Mouse (Mus musculus): ENCODE data around the gene Atp2a2.
"Not testable (repeated sequence)": the region's sequence is repeated elsewhere in the genome, so short reads cannot be mapped to it uniquely, and the experiment has no call there.

Gene Atp2a2

GRCm38 (mm10) chr5:122493035-122493434, 9.0 kb downstream of the Atp2a2 start:
- no peak for DNase-seq

GRCm38 (mm10) chr5:122491385-122491784, 10.6 kb downstream of the Atp2a2 start:
- no peak for DNase-seq

DNA sequence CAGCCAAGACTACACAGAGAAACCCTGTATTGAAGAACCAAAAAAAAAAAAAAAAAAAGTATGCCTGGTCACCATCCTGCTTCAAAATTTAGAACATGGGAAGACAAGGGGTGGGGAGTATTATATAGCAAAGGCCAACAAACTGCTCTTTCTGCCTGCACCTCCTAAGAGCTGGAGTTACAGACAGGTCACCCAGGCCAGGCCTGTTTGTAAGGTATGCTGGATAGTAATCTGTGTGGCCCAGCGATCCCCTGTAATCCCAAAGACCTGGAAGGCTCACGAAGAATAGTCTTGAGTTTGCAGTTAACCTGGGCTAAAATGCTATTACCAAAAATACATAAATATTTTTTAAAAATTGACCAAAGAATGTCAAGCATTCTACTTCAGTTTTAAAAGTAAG, 11.9 kb downstream of the Atp2a2 start:
- no peak for DNase-seq

DNA sequence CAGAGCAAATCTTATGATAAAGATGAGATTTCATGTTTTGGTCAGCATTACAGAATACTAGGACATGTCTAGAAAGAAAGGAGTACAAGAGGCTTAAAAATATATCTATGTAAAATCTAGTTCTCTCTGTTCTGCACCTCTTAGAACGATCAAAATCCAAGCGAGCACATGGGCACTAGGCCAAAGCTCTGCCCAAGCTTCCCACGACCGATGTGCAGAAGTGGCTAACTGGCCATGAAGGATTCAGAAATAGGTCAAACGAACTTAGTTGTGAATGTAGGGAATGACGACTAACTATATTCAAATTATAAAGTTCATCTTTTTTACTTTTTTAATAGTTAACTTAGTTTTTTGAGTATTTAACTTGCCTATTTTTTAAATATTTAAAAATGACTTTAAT, 14.2 kb downstream of the Atp2a2 start:
- peak; percentile 44 to 47 for DNase-seq

- not testable (repeated sequence) for DNase-seq
These were observed 15.8 kb downstream of the Atp2a2 start for GRCm38 (mm10) chr5:122486243-122486642.

DNA sequence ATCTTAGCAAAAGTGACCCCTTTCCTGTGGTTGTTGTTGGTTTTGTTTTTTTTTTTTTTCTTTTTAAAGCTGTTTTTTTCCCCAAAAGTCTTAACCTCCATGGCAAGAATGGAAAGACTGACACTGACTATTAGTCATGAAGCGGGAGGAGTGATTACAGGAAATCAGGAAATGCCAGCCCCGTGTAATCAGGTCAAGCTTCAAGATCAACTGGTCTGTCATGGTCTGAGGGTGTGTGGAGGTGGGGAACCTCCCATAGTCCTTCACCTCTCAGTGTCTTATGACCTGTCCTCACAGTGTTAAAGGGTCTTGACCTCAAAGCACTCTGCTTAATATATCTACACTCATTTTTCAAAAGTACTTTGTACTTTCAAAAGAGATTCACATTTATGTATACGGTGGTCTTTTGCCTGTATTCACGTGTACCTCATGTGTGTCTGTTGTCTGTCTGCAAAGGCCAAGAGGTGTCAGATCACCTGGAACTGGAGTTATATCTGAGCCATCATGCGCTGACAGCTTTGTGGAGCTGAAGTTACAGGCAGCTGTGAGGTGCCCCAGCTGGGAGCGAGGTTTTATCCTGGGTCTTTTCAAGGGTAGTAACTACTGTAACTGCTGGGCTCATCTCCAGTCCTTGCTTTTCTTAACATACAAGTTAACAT, 19.2 kb downstream of the Atp2a2 start:
- no peak for DNase-seq

DNA sequence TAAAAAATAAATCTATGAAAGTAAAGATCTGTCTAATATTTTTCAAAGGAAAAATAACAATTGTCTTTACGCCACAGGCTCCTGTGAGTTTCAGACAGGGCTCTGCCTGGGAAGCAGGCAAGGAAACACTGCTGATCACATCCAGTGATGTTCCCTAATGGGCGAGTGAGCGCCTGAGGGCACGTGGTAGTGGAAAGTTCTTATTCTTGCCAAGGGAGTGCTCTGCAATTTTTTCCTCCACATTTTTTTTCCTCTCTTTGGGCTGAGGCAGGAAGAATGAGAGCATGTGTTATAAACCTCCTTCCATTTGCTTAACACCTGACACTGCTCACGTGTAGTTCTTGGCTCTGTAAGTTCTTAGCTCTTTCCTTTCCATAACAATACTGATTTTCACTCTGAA, 20.2 kb downstream of the Atp2a2 start:
- no peak for DNase-seq

DNA sequence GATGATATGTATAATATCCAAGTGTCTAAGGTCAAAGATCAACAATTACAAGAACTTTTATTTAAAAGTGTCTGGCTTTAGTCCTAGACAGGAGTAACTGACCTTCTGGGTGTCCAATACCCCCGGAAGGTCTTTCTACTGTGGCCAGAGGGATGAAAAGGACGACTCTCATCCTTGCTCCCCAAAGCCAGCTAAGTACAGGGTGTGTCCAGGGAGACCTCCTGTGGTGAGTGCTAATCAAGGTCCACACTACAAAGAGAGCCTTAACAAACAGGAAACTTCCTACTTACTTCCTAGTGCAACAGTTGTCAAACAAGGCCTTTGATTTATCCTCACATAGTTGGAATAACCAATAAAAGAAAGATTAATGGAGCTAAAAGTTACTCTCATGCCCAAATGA, 22.9 kb downstream of the Atp2a2 start:
- DNase-seq = no peak

- DNase-seq = no peak
These were observed 24.5 kb downstream of the Atp2a2 start for GRCm38 (mm10) chr5:122477492-122477891.

DNA sequence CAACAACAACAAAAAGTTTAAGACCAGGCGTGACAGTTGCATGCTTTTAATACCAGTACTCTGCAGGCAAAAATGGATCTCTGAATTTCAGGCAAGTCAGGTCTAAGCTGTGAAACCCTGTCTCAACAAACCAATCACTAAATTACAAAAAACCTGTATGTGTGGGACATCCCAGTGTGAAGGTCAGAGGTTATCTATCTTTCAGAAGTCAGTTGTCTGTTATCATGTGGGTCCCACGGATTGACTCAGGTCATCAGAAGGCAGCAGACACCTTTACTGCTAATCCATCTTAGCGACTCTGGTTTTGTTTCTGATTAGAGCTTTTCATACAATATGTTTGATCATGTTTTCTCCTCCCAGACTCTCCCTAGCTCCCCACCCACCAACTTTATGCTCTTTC, 25.9 kb downstream of the Atp2a2 start:
- no peak for DNase-seq

DNA sequence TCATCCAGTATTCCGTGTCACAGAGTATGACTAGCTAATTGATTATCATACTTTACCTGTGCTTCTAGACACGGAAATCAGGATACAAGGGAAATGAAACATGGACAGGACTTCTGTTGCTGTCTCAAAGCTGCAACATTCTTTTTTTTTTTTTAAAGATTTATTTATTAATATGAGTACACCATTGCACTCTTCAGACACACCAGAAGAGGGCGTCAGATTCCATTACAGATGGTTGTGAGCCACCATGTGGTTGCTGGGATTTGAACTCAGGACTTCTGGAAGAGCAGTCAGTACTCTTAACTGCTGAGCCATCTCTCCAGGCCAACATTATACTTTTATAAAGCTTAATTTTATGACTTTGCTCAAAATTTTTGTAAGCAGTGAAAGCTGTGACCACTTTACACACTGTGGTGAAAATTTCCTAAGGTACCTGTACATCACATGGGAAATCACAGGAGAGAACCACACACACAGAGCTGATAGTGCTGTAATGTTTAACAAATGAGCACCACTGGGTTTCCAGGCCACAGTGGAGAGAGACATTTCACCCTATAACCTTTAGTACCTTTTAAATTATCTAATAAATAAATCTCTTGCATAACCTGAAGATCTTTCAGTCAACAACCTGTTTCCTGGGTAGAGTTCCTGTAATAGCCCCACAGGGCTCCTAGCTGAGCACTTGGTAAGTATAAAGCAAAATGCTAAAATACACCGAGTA, 27.2 kb downstream of the Atp2a2 start:
- DNase-seq = no peak

GRCm38 (mm10) chr5:122471658-122472057, 30.4 kb downstream of the Atp2a2 start:
- DNase-seq = no peak

GRCm38 (mm10) chr5:122461431-122461830, 40.6 kb downstream of the Atp2a2 start:
- no peak for DNase-seq

GRCm38 (mm10) chr5:122460656-122461055, 41.4 kb downstream of the Atp2a2 start:
- DNase-seq = peak; percentile 78 to 80

DNA sequence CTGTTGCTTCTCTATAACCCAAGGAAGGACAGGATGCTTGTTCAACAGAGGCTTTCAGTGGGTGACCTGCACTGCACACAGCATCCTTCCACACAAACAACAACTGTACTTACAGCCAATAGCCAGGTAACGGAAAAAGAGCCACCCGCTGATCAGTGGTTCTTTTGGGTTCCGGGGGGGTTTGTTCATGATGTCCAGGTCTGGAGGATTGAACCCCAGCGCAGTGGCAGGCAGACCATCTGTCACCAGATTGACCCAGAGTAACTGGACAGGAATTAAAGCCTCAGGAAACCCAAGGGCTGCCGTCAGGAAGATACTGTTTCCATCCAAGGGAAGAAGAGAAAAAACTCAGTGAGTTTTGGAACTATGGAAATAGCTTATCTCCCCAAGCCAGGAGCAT, 42.7 kb downstream of the Atp2a2 start:
- peak; percentile 67 to 73 for DNase-seq

DNA sequence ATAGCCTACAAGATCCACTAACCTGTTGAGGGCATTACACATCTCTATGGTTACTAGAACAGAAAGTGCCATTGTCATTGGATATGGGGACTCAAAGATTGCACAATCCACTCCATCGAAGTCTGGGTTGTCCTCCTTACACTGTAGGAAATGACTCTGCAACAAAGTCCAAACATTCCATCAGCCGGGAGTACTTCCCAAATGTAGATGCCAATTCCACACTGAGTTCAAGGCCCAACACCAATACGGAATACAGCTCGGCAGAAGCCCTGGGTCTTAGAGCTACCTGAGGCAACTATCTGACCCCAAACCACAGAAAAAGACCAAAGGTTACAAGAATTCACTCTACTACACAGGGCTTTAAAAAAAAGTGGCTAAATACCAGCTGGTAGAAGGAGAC, 44.0 kb downstream of the Atp2a2 start:
- DNase-seq = no peak

GRCm38 (mm10) chr5:122457054-122457453, 45.0 kb downstream of the Atp2a2 start:
- DNase-seq = not testable (repeated sequence)

DNA sequence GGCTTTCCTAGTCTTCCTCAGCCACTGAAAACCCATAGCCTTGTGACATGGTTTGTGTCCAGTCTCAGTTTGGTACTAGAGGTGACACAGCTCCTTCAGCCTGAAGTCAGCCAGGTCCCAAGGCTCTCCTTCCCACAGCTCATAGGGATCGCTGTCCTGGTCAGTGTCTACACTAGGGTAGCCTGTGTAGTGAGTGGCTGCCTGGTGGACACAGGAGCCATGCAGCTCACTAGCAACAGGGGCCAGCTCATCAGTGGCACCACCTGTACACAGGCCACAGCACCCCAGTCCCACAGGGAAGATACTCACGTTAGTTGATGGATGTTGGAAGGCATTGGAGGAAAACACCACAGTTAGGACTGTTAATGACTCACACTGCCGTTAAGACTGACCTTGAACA, 46.4 kb downstream of the Atp2a2 start:
- DNase-seq = no peak

GRCm38 (mm10) chr5:122454883-122455282, 47.1 kb downstream of the Atp2a2 start:
- no peak for DNase-seq

DNA sequence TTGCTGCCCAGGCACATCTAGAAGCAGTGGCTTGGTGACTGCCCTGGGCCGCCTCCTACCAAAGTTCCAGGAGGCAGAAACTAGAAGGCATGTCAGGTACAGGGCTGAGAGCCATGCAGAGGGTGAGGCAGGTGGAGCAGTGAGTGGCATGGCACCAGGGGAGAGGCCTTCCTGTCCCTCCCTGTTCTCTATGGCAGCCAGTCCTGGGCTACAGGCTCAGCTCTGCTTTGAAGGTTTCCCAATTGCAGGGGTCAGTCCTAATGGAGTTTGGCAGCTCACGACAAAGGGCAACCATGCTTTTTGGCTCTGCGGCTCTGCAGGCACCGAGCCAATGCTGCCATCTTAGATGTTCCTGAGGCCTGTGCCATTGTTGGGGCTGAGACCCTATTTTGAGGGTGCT, 47.6 kb downstream of the Atp2a2 start:
- DNase-seq = no peak

DNA sequence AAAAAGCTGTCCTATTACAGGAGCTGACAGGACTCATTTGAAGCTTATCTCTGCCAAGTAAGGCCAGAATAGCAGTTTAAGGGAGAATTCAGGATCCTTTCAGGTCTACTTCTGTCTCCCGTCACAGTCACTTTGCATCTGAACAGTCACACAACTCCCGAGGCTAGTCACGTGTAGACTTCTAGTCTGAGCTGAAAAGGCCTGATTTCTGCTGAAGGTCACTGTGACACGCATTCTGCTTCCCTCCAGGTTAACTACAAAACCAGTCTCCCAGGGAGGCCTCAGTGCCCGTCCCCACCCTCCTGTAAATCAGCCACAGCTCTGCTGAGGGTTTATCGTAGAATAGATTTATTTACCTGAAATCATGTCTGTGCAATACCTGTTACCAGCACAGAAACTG, 48.8 kb downstream of the Atp2a2 start:
- DNase-seq = no peak

GRCm38 (mm10) chr5:122452194-122452593, 49.8 kb downstream of the Atp2a2 start:
- no peak for DNase-seq

GRCm38 (mm10) chr5:122451324-122451723, 50.7 kb downstream of the Atp2a2 start:
- no peak for DNase-seq

- DNase-seq = no peak
These were observed 51.1 kb downstream of the Atp2a2 start for GRCm38 (mm10) chr5:122450913-122451317.

- DNase-seq = no peak
These were observed 52.1 kb downstream of the Atp2a2 start for GRCm38 (mm10) chr5:122449946-122450345.

Data from cerebellum, adult 18-20 months (tissue).